Mouse (Mus musculus) heart, adult 8-10 months (tissue): ENCODE results near the gene Gm49711. TPM values are rescaled to one million over a fixed set of nuclear protein-coding genes. Genes with fewer than 3 reads are reported as not detected.
A peak's percentile ranks its signal among the peaks of the same experiment; 100 is the strongest.
"Not testable (repeated sequence)": the region's sequence is repeated elsewhere in the genome, so short reads cannot be mapped to it uniquely, and the experiment has no call there.

ENCODE experiments used
- DNase-seq: peaks from one replicate; pipeline ENCODE4 v3.0.0; 2022; ENCODE audit warnings: low spot score
- total RNA-seq, 4 experiments: library from RNA; stranded (reverse); gene quantifications; 2 replicates each; pipeline ENCODE4 v1.2.4; 2022

Gm49711 gene
- total RNA-seq, 4 experiments from 2014 or later, result not detected

GRCm38 (mm10) chr16:92177718-92178117 is 119.6 kb downstream of the Gm49711 start:
- no peak for DNase-seq

GRCm38 (mm10) chr16:92179306-92179705 is 121.2 kb downstream of the Gm49711 start:
- DNase-seq, result no peak

GRCm38 (mm10) chr16:92183477-92183876 is 125.4 kb downstream of the Gm49711 start:
- DNase-seq, result no peak

GRCm38 (mm10) chr16:92190603-92191002 is 132.5 kb downstream of the Gm49711 start:
- no peak for DNase-seq

- no peak for DNase-seq
Measured at GRCm38 (mm10) chr16:92195094-92195493, 137.0 kb downstream of the Gm49711 start.

GRCm38 (mm10) chr16:92196741-92197331 is 138.7 kb downstream of the Gm49711 start:
- no peak for DNase-seq

- DNase-seq, result no peak
Measured at GRCm38 (mm10) chr16:92200615-92201014, 142.5 kb downstream of the Gm49711 start.

GRCm38 (mm10) chr16:92203599-92203998 is 145.5 kb downstream of the Gm49711 start:
- no peak for DNase-seq

- no peak for DNase-seq
Measured at GRCm38 (mm10) chr16:92209291-92209781, 151.2 kb downstream of the Gm49711 start.

GRCm38 (mm10) chr16:92210316-92210715 is 152.2 kb downstream of the Gm49711 start:
- DNase-seq, result not testable (repeated sequence)

GRCm38 (mm10) chr16:92213911-92214310 is 155.8 kb downstream of the Gm49711 start:
- not testable (repeated sequence) for DNase-seq

- peak; percentile 22 for DNase-seq
Measured at GRCm38 (mm10) chr16:92215599-92216390, 157.7 kb downstream of the Gm49711 start.

GRCm38 (mm10) chr16:92220754-92221153 is 162.6 kb downstream of the Gm49711 start:
- DNase-seq, result no peak

- no peak for DNase-seq
Measured at GRCm38 (mm10) chr16:92228332-92228919, 170.3 kb downstream of the Gm49711 start.

- DNase-seq, result no peak
Measured at GRCm38 (mm10) chr16:92230476-92230931, 172.4 kb downstream of the Gm49711 start.

- no peak for DNase-seq
Measured at GRCm38 (mm10) chr16:92234530-92234929, 176.4 kb downstream of the Gm49711 start.

- no peak for DNase-seq
Measured at GRCm38 (mm10) chr16:92235222-92235621, 177.1 kb downstream of the Gm49711 start.

Other genes starting within 250 kb of the Gm49711 start
- 10 to 100 TPM; 57.6 to 68.6 (median 66.3) TPM for gene Mrps6, start within 50 bp of the Gm49711 start, total RNA-seq
- gene Slc5a3, start within 50 bp of the Gm49711 start, total RNA-seq, result 1 to 10 TPM; 4.4 to 5.8 (median 5.0) TPM
- not detected for gene Kcne2, start 234.1 kb downstream of the Gm49711 start, total RNA-seq
- gene Smim11, start 243.0 kb downstream of the Gm49711 start, total RNA-seq, result 10 to 100 TPM; 84.4 to 94.5 (median 88.3) TPM